In genomic region chr5:67844070-67844469, GRCm38 (mm10) we compare ENCODE assay signal across 14 mouse cellular contexts. TPM values are rescaled to one million over a fixed set of nuclear protein-coding genes. Genes with fewer than 3 reads are reported as not detected.
DNase-seq lines count a peak whose midpoint lies in the region; ATAC-seq and TF ChIP-seq lines count a peak whose summit lies in the region.
"Had no signal": no experiment of that assay in that cellular context is flagged by ENCODE, and none has a peak within 500 bp of the region (broad histone marks: within the 10 kb centered on the region; RNA-seq: fewer than 3 reads in every experiment).

No protein-coding gene starts in this region.

- no peak overlapping the region for H3K4me3 ChIP-seq in forebrain, embryonic 13.5 days
- H3K4me3 ChIP-seq in forebrain, embryonic 16.5 days (replicated peaks; ENCODE audit: low read length): no peak overlapping the region
- H3K4me3 ChIP-seq in liver, embryonic 11.5 days (ENCODE audit: low read depth, low read length): no peak overlapping the region
- no peak overlapping the region for H3K4me3 ChIP-seq in hindbrain, postnatal 0 days (ENCODE audit: low read length)
- H3K4me3 ChIP-seq in midbrain, embryonic 15.5 days: no peak overlapping the region
- H3K4me3 ChIP-seq: embryonic facial prominence, embryonic 13.5 days; heart, adult 2 months; midbrain, embryonic 12.5 days had no signal

- H3K27ac ChIP-seq in forebrain, embryonic 13.5 days: no peak overlapping the region
- H3K27ac ChIP-seq in forebrain, embryonic 16.5 days (ENCODE audit: low read length): no peak overlapping the region
- H3K27ac ChIP-seq in liver, embryonic 11.5 days (ENCODE audit: low read depth, low read length): peak overlapping the region; percentile 55; the same call in 1 of the 2 replicates
- H3K27ac ChIP-seq in hindbrain, postnatal 0 days: no peak overlapping the region
- H3K27ac ChIP-seq in midbrain, embryonic 15.5 days: no peak overlapping the region
- H3K27ac ChIP-seq: embryonic facial prominence, embryonic 13.5 days; heart, adult 2 months; midbrain, embryonic 12.5 days had no signal

- no peaks in the 10 kb centered on the region for H3K27me3 ChIP-seq in forebrain, embryonic 13.5 days
- H3K27me3 ChIP-seq in forebrain, embryonic 16.5 days (replicated peaks; ENCODE audit: control insufficient read depth, insufficient read depth, low read length): no peaks in the 10 kb centered on the region
- H3K27me3 ChIP-seq in liver, embryonic 11.5 days (replicated peaks; ENCODE audit: control insufficient read depth, insufficient read depth, low read length): 0 out of 2 replicates have a peak, but pooled peaks cover 2% of the 10 kb centered on the region
- H3K27me3 ChIP-seq in hindbrain, postnatal 0 days (ENCODE audit: insufficient read depth, low read length): no peaks in the 10 kb centered on the region
- H3K27me3 ChIP-seq in midbrain, embryonic 15.5 days (replicated peaks): no peaks in the 10 kb centered on the region
- H3K27me3 ChIP-seq: midbrain, embryonic 12.5 days had no signal

- 76% methylated on average over 4 of the region's 4 CpGs for WGBS in forebrain, embryonic 13.5 days
- 56% methylated on average over 4 of the region's 4 CpGs for WGBS in forebrain, embryonic 16.5 days
- WGBS in liver, embryonic 11.5 days: 67% methylated on average over 4 of the region's 4 CpGs
- 52% methylated on average over 4 of the region's 4 CpGs for WGBS in hindbrain, postnatal 0 days
- WGBS in midbrain, embryonic 15.5 days: 74% methylated on average over 4 of the region's 4 CpGs

- no peak overlapping the region for H3K9ac ChIP-seq in forebrain, embryonic 13.5 days
- H3K9ac ChIP-seq in forebrain, embryonic 16.5 days (replicated peaks; ENCODE audit: low read depth, low read length): no peak overlapping the region
- H3K9ac ChIP-seq in liver, embryonic 11.5 days (ENCODE audit: low read depth, low read length): peak overlapping the region; percentile 46
- H3K9ac ChIP-seq in hindbrain, postnatal 0 days (replicated peaks; ENCODE audit: low read length): no peak overlapping the region
- H3K9ac ChIP-seq in midbrain, embryonic 15.5 days: no peak overlapping the region
- H3K9ac ChIP-seq: embryonic facial prominence, embryonic 13.5 days; midbrain, embryonic 12.5 days had no signal

- no peaks in the 10 kb centered on the region for H3K9me3 ChIP-seq in forebrain, embryonic 13.5 days (replicated peaks)
- no peaks in the 10 kb centered on the region for H3K9me3 ChIP-seq in forebrain, embryonic 16.5 days (ENCODE audit: control insufficient read depth, low read length)
- no peaks in the 10 kb centered on the region for H3K9me3 ChIP-seq in liver, embryonic 11.5 days (ENCODE audit: control insufficient read depth, low read length)
- no peaks in the 10 kb centered on the region for H3K9me3 ChIP-seq in hindbrain, postnatal 0 days (ENCODE audit: low read length)
- no peaks in the 10 kb centered on the region for H3K9me3 ChIP-seq in midbrain, embryonic 15.5 days
- H3K9me3 ChIP-seq: embryonic facial prominence, embryonic 13.5 days; midbrain, embryonic 12.5 days had no signal

- H3K4me1 ChIP-seq in forebrain, embryonic 13.5 days: peaks cover 62% of the 10 kb centered on the region
- H3K4me1 ChIP-seq in forebrain, embryonic 16.5 days (replicated peaks; ENCODE audit: control insufficient read depth, insufficient read depth, low read length): peaks cover 30% of the 10 kb centered on the region
- H3K4me1 ChIP-seq in liver, embryonic 11.5 days (replicated peaks; ENCODE audit: control insufficient read depth, insufficient read depth, low read length): peaks cover 29% of the 10 kb centered on the region
- peaks cover 18% of the 10 kb centered on the region for H3K4me1 ChIP-seq in hindbrain, postnatal 0 days (ENCODE audit: insufficient read depth, low read length)
- H3K4me1 ChIP-seq in midbrain, embryonic 15.5 days: peaks cover 52% of the 10 kb centered on the region

- H3K36me3 ChIP-seq in forebrain, embryonic 13.5 days (ENCODE audit: poor library complexity, severe bottlenecking): no peaks in the 10 kb centered on the region
- H3K36me3 ChIP-seq in forebrain, embryonic 16.5 days (ENCODE audit: control insufficient read depth, insufficient read depth): no peaks in the 10 kb centered on the region
- H3K36me3 ChIP-seq in liver, embryonic 11.5 days (ENCODE audit: control insufficient read depth, insufficient read depth, low read length): no peaks in the 10 kb centered on the region
- no peaks in the 10 kb centered on the region for H3K36me3 ChIP-seq in hindbrain, postnatal 0 days (ENCODE audit: insufficient read depth, low read length)
- no peaks in the 10 kb centered on the region for H3K36me3 ChIP-seq in midbrain, embryonic 15.5 days (replicated peaks)
- H3K36me3 ChIP-seq: embryonic facial prominence, embryonic 13.5 days; midbrain, embryonic 12.5 days had no signal

- ATAC-seq in forebrain, embryonic 13.5 days: no peak
- no peak for ATAC-seq in forebrain, embryonic 16.5 days
- ATAC-seq in liver, embryonic 11.5 days (replicated peaks; ENCODE audit: low FRiP score): no peak
- ATAC-seq in hindbrain, postnatal 0 days: no peak
- ATAC-seq in midbrain, embryonic 15.5 days (replicated peaks): no peak
- ATAC-seq in erythroid progenitor cell, adult 5-6 weeks (replicated peaks; ENCODE audit: low FRiP score, poor library complexity, severe bottlenecking): no peak

- peak overlapping the region; percentile 80 for H3K4me2 ChIP-seq in forebrain, embryonic 13.5 days
- H3K4me2 ChIP-seq in forebrain, embryonic 16.5 days (ENCODE audit: low read length): no peak overlapping the region
- H3K4me2 ChIP-seq in liver, embryonic 11.5 days: peak overlapping the region; percentile 77
- peak overlapping the region; percentile 84 for H3K4me2 ChIP-seq in hindbrain, postnatal 0 days (ENCODE audit: low read depth, low read length)
- peak overlapping the region; percentile 86 for H3K4me2 ChIP-seq in midbrain, embryonic 15.5 days
- H3K4me2 ChIP-seq: embryonic facial prominence, embryonic 13.5 days had no signal

- TF ChIP-seq CTCF in hindbrain, postnatal 0 days (IDR thresholded peaks at IDR 0.05; ENCODE audit: low read depth): no peak

- peak; percentile 22 for DNase-seq in liver, embryonic 11.5 days (ENCODE audit: low spot score)
- DNase-seq in liver: no peak
- DNase-seq in hindbrain, postnatal 0 days (ENCODE audit: low spot score): no peak
- no peak for DNase-seq in B cell, adult 2 months
- DNase-seq: adrenal gland, postnatal 10 days; cerebellum, adult 11 months; heart, adult 2 months; kidney, adult 2 months had no signal

RNA-seq across cellular contexts. Expression of gene Atp8a1, which starts 3.2 kb away (rescaled TPM):
- polyA plus RNA-seq in forebrain, embryonic 13.5 days (2015; fragmentation: Nextera tagmentation; extraction: Ambion mirVana): 18.0 and 22.6 TPM in 2 replicates
- 41.5 and 43.7 TPM in 2 replicates for polyA plus RNA-seq in forebrain, embryonic 16.5 days (2015; fragmentation: Nextera tagmentation; extraction: Ambion mirVana)
- 60.5 and 73.8 TPM in 2 replicates for polyA plus RNA-seq in liver, embryonic 11.5 days (2014; fragmentation: Nextera tagmentation; extraction: Ambion mirVana)
- total RNA-seq in hindbrain, postnatal 0 days (2014; rRNA removed): 78.2 and 125 TPM in 2 replicates
- 37.8 and 41.1 TPM in 2 replicates for polyA plus RNA-seq in hindbrain, postnatal 0 days (2015; fragmentation: Nextera tagmentation; extraction: Ambion mirVana)
- 46.2 and 53.6 TPM in 2 replicates for polyA plus RNA-seq in midbrain, embryonic 15.5 days (2015; fragmentation: Nextera tagmentation; extraction: Ambion mirVana)
- total RNA-seq in erythroid progenitor cell, adult 5-6 weeks (2015; ENCODE audit: low replicate concordance): 221 and 244 TPM in 2 replicates
- total RNA-seq in erythroid progenitor cell, adult 5-6 weeks (2017; ENCODE audit: low replicate concordance): 297 and 307 TPM in 2 replicates
